Mouse (Mus musculus) lung, adult 2 months (tissue): ENCODE measurements around the gene Nt5c.

Source experiments
- CTCF ChIP-seq: fragments of 200-500 bp; IDR thresholded peaks from 2 replicates; pipeline ENCODE4 v1.5.1; 2011; ENCODE audit warnings: mild to moderate bottlenecking, low read length, control low read depth; ENCODE audit not compliant: insufficient read depth
- POLR2A ChIP-seq: fragments of 200-500 bp; IDR thresholded peaks from 2 replicates; pipeline ENCODE4 v1.6.1; 2011; ENCODE audit warnings: low read depth, mild to moderate bottlenecking, control low read depth, low read length, borderline replicate concordance; ENCODE audit errors: extremely low read depth

- TF ChIP-seq CTCF (no peak), POLR2A (no peak)
Measured at GRCm38 (mm10) chr11:115461846-115462242, 29.8 kb downstream of the Nt5c start.
